Mouse (Mus musculus) left cerebral cortex, adult 2 months (tissue): ENCODE results near the gene Pp2d1. TPM values are rescaled to one million over a fixed set of nuclear protein-coding genes. Genes with fewer than 3 reads are reported as not detected.

Source experiments
- DNase-seq, 2 experiments: peaks; one replicate each; pipeline ENCODE4 v3.0.0; 2021 to 2022; ENCODE audit warnings: low spot score in 2 of 2, mixed read lengths in 1 of 2; ENCODE audit errors: extremely low spot score in 1 of 2
- H3K27ac ChIP-seq: fragments of 200-600 bp; 2 replicates; pipeline ENCODE4 v1.8.1; 2022
- H3K4me3 ChIP-seq: fragments of 200-600 bp; 2 replicates; pipeline ENCODE4 v1.8.1; 2022
- CTCF ChIP-seq: fragments of 200-600 bp; IDR thresholded peaks from 2 replicates; pipeline ENCODE4 v1.8.1; 2022; ENCODE audit warnings: antibody characterized with exemption, mild to moderate bottlenecking, moderate library complexity
- intact Hi-C: fragments of 180-260 bp; cut with DNase I; formaldehyde crosslinking; loops from one replicate; pipeline ENCODE4 v1.15.1; 2025
- total RNA-seq, 2 experiments: library from RNA; stranded (reverse); gene quantifications; 2 replicates each; pipeline ENCODE4 v1.2.3; 2021

The Pp2d1 gene
- total RNA-seq, 2 experiments from 2014 or later: not detected

- H3K4me3 ChIP-seq: no peak overlapping the region
- intact Hi-C loops: no loop called here
- no peak for DNase-seq
- H3K27ac ChIP-seq: no peak overlapping the region
- no peak for TF ChIP-seq CTCF
Measured at GRCm38 (mm10) chr17:53561458-53562029, 22.3 kb upstream of the Pp2d1 start.

DNA sequence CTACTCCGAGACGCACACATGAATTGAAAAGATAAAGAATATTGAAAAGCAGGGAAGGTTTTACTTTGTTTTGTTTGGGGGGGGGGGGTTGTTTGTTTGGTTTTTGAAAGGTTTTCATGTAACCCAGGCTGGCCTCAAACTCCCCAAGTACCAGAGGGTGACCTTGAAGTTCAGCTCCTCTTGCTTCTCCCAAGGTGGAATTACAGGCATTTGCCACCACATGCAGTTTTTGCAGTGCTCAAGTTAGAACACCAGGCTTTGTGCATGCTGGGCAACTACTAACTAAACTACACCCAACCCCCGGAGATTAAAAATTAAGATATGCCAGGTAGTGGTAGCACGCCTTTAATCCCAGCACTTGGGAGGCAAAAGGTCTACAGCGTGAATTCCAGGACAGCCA, 20.4 kb upstream of the Pp2d1 start:
- Histone ChIP-seq H3K4me3 (no peak overlapping the region), H3K27ac (no peak overlapping the region)
- DNase-seq: no peak
- no peak for TF ChIP-seq CTCF
- intact Hi-C loops: no loop called here

DNA sequence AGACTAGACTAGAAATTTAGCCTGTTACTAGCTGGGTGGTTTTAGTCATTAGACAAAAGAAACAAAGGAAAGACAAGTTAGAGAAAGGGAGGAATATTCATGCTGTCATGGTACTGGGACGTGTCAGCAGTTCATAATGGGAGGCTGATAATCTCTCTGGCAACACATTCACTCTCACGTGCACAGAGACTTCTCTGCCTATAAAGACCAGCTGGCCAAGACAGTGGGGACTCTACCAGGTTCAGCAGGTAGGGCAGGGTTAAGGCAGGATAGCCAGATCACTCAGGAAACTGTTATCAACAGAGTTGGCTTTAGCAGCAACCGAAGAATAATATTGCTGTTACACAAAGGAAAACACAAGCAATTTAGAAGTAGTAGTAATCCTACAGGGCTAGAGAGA, 18.2 kb upstream of the Pp2d1 start:
- no peak for DNase-seq
- no peak overlapping the region for H3K27ac ChIP-seq
- no peak overlapping the region for H3K4me3 ChIP-seq
- intact Hi-C loops: no loop called here
- no peak for TF ChIP-seq CTCF

GRCm38 (mm10) chr17:53554813-53555212, 15.6 kb upstream of the Pp2d1 start:
- intact Hi-C loops: no loop called here
- Histone ChIP-seq H3K27ac (no peak overlapping the region), H3K4me3 (no peak overlapping the region)
- no peak for TF ChIP-seq CTCF
- no peak for DNase-seq

GRCm38 (mm10) chr17:53554088-53554487, 14.8 kb upstream of the Pp2d1 start:
- intact Hi-C loops: no loop called here

DNA sequence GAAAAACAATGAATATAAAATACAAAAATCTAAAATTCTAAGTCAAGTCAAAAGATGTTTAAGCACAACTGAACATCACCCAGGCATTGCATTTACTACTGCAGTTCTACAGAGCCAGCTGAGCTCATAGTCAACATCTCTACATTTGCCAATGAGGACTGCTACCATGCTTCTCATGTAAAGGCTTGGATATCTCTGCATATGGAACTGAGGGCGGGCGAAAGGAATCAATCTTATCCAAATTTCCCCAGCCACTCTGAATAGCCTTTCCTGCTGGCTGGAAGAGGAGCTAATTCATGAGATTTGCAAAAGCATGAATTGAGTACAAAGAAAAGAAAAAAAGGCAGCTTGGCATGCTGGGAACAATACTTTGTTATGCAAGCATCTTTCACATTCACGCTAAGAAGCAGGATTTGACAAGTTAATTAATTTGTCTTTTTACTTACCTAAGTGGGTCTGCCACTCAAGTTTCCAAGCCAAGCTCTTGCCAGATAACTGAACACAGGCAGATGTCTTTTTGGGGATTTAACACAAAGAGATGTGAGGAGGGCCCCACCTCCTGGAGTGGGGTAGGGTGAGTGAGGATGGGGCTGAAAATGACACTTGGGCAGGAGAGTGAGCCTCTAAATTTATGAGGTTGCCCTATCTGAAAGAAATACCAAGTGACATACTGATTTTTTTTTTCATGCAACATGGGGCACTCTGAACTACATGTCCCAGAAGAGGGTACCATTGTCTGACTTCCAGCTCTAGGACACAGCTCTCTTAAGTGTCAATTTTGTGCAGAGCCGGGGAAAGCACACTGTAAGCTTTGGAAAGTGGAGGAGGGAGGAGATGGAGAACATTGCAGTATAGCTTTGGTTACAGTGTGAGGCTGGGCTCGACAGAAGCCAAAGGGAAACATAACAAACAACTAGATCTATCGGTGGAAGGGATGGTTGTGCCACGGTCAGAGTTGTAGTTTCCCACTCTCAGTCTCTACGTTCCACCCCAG, 12.4 kb upstream of the Pp2d1 start:
- TF ChIP-seq CTCF: no peak
- DNase-seq: no peak
- Histone ChIP-seq H3K27ac (no peak overlapping the region), H3K4me3 (no peak overlapping the region)
- intact Hi-C loops: no loop called here

More at GRCm38 (mm10) chr17:53554088-53554487, 14.8 kb upstream of the Pp2d1 start:
- no peak for DNase-seq
- H3K27ac ChIP-seq: no peak overlapping the region
- H3K4me3 ChIP-seq: no peak overlapping the region
- peak; percentile 50 for TF ChIP-seq CTCF

DNA sequence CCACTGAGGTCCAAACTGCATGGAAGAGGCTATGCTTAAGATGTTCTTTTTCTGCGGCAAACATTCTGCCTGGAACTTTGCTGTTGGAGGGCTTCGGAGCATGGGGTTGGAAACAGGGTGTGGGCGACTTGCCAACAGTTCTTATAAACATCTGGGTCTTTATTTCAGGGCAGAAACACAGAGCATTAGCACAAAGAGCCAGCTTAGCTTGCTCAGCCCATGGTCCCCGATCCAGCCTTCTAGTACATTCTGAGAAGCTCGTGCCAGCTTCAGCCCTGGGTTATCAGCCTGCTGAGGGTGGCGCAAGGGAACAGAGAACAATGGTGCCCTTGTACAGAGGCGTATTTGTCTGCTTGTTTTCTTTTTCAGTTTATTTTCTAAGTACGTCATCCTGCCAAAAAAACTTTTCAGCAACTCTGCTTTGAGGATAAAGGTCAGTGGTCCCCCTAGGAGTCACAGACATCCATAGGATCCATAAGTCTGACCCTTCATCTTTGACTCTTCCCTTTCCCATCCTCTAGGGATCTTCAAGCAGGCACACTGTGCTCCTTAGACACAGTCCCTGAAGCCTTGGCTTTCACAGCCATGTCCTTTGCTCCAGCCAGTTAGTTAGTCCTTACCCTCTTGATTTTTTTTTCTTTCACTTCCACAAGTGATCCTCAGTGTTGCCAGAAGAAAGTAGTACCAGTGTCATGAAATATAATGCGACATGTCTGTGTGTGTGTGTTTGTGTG, 4.5 kb upstream of the Pp2d1 start:
- DNase-seq: peak; percentile 14 to 30
- peak overlapping the region; percentile 53; the same call in 1 of the 2 replicates for H3K27ac ChIP-seq
- no peak overlapping the region for H3K4me3 ChIP-seq
- intact Hi-C loops: no loop called here
- no peak for TF ChIP-seq CTCF

DNA sequence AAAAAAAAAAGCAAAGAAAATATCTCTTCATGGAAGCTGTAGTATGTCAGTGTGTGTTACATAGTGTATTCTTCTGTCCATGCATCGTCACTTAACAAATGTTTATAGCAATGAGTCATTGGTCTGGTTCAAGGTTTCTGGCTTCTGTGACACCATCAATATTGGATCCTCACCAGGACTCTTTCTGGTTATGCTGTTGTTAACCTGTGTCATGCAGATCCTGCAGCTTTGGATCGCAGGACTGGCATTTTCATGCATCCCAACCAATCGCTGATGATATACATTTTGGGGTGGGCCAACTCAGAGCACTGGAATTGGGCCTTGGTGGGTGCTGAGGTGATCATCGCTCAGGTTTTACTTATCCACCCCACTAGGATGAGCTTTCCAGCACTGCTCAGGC, 3.3 kb upstream of the Pp2d1 start:
- H3K27ac ChIP-seq: no peak overlapping the region
- intact Hi-C loops: no loop called here
- DNase-seq: no peak
- TF ChIP-seq CTCF: no peak
- no peak overlapping the region for H3K4me3 ChIP-seq

DNA sequence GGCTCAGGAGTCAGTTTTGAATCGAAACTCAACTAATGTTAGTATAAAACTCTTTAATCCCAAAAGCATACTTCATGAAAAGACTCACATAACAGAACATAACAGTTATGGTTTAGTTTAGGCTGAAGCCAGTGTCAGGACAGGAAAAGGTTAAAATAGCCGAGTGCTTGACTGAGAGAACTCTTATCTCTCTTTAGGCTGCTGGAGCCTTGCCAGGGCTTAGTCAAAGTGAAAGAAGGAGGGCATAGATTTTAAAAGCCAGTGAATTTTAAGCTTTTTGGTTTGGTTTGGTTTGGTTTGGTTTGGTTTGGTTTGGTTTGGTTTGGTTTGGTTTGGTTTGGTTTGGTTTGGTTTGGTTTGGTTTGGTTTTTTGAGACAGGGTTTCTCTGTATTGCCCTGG, 6.8 kb downstream of the Pp2d1 start:
- Histone ChIP-seq H3K4me3 (no peak overlapping the region), H3K27ac (no peak overlapping the region)
- no peak for DNase-seq
- intact Hi-C loops: no loop called here
- no peak for TF ChIP-seq CTCF

DNA sequence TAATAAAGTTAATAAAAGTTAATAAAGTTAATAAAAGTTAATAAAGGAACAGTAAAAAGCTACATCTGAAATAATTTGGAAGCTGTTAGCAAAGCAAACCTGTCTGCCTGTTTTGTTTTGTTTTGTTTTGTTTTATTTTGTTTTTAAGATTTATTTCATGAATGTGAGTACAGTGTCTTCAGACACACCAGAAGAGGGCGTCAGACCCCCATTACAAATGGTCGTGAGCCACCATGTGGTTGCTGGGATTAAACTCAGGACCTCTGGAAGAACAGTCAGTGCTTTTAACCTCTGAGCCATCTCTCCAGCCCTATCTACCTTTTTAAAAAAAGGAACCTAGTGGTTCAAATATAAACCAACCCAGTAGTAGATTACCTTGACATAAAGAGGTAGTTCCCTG, 8.1 kb downstream of the Pp2d1 start:
- DNase-seq: no peak
- TF ChIP-seq CTCF: peak; percentile 34
- Histone ChIP-seq H3K4me3 (no peak overlapping the region), H3K27ac (no peak overlapping the region)
- intact Hi-C loops: no loop called here

GRCm38 (mm10) chr17:53528034-53528433, 11.2 kb downstream of the Pp2d1 start:
- Histone ChIP-seq H3K4me3 (no peak overlapping the region), H3K27ac (no peak overlapping the region)
- intact Hi-C loops: no loop called here
- DNase-seq: no peak
- no peak for TF ChIP-seq CTCF

GRCm38 (mm10) chr17:53520509-53520908, 18.7 kb downstream of the Pp2d1 start:
- Histone ChIP-seq H3K27ac (no peak overlapping the region), H3K4me3 (no peak overlapping the region)
- intact Hi-C loops: no loop called here
- DNase-seq: no peak
- no peak for TF ChIP-seq CTCF
